Mouse (Mus musculus): Measurements from ENCODE around the gene Pam16.

Gene Pam16

DNA sequence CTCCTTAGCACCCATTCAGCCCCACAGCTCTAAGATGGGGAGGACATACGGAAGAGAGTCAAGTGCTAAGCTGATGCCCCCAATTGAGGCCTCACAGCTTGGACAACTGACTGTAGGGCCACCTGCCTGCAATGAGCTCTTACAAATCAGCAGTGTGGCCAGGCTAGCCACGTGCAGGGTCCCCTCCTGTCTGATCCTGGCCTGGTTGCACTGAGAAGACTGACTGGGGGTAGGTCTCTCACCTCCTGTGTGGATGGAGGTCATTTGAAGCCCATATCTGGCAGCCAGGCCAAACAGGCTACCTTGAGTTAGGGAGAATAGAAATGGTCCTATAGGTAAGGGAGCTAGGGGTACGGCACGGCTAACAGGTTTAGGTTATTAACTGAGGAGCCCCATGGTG lies 21.1 kb upstream of the Pam16 start:
- DNase-seq (ENCODE audit: low spot score) = no peak

DNA sequence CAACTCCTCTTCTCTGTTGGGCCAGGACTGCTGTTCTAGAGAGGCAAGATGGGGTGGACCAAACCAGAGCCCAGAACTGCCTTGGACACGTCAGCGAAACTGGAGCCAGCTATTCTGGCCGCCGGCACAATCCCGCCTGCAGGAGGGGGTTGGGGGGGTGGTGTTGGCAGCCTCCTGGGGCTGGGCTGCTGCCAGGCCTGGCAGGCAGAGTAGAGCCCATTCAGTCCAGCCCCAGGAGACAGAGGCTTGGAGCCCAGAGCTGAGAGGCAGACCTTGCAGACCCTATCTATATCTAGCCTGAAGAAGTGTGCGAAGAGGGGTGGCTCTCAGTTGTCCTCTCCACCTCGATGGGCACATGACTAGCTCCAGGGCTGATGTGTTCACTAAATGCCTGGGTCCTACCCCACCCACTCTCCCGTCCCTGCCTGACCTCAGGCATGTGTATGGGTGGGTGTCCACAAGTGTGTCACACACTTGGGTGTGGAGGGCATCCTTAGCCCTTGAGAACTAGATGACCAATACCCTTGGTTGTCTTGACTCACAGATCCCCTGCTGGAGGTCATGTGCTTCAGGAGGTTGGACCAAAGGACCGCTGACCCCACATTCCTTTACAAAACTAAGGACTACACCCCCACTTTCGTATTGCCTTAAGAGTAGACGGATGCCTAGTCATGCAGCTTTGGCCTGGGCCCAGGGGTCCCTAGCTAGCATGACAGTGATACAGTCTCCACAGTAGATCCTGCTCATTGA lies 19.1 kb upstream of the Pam16 start:
- DNase-seq (ENCODE audit: low spot score) = peak; percentile 88

DNA sequence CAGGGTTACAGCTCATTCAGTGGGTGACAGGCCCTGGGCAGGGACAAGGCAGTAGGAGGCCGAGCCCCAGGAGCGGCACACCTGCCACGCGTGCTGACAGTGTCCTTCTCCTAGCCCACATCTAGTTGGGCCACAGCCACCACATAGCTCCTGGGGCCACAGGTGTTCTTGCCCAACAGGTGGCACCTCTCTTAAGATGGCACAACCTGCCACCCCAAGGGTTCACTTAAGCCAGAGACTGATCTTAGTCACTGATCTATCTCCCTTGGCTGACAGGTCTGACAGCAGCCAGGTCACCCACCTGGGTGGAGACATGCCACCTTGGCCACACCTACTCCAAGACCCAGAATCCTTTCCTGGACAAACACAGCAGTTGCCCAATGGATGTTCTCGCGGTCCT lies 18.1 kb upstream of the Pam16 start:
- DNase-seq (ENCODE audit: low spot score) = peak; percentile 45

DNA sequence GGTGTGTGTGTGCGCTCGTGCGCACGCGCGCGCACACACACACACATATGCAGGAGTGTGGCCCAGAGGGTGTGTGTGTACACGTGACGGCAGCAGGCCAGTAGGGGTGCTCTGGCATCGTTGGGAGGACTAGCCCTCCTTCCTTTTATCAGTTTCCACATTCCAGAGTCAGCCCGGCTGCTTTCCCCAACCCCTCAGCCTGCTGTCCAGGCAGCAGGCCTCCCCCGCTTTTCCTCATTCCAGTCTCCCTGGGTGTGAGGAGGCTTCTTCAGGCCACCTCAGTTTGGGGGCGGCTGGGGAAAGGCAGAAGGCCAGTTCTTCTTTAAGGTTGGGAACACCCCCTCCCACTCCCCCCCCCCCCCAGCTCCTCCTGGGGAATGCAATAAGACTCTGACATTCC lies 17.4 kb upstream of the Pam16 start:
- peak; percentile 82 for DNase-seq (ENCODE audit: low spot score)

DNA sequence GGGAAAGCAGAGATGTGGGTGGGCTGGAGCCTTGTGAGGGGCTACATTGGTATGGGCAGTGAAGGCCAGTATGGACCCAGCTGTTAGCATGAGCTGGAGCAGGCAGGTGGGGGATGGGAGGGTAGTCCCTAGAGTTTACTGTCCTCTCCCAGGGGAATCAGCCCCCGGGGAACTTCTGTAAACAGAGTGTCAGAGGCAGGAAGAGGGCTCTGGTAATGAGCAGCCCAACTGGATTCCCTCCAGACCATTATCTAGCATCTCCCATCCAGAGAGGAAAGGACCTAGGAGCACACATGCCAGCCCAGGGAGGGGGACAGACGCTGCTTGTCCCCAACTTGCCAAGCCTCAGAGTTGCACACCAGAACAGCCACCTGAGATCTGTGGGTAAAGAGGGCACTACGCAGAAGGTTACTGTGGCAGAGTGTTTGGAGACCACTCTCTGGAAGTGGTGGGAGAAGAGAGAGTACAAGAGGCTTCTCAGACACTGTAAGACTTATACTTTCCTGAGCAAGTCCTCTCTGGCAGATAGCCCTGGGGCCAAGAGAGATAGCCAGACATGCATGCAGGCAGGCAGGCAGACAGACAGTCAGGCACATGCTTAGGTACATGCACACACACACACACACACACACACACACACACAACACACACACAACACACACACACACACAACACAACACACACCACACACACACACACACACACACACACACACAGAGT lies 16.5 kb upstream of the Pam16 start:
- DNase-seq (ENCODE audit: low spot score) = no peak

DNA sequence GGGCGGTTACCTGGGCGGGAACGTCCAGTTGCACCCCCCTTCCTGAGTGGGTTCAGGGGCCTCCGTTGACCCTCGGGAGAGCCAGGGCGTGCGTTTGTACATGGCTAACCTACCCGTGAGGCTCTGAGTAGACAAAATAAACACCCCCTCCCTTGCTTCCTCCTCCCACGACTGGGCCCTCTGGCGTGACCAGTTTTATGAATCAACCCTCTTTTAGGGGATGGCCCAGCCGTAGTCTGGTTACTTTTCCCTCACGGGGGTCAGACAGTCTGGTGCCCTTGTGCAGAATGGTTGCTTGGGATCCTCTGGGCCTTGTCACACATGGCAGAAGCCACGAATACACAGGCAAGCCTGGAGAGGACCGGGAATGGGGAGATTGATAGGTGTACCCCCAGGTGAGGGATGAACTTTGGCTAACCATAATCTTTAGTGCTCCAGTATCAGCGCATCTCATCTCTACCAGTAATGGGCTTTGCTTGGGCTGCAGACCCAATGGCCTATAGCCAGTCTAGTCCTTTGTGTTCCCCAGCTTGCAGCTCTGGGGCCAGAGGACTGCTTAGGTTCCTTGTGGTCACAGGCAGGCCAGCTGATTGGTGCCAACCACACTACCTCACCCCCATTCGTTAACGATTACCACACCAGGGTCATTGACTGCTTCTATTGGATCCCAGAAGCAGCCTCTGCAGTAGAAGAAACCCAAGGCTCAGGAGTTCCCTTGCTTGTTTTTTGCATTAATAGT lies 15.6 kb upstream of the Pam16 start:
- no peak for DNase-seq (ENCODE audit: low spot score)

DNA sequence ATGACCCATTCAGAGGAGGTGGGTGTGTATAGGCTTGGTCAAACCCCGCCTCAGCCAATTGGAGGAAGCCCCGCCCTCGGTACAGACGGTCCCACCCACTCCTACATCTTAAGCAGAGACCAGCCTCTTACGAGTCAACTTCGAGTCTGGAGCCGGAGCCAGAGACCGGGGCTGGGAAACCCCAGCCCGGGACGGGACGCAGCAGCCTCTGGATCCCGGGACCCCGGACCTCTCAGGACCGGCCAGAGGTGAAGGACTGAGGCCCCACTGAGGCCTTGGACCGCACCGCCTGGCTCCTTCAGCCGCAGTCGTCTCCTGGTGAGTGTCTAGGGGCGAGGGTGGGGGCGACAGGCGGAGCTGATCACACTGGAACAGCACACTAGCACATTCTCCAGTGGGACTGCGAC lies 15.0 kb upstream of the Pam16 start, which contains the start of the genes Vasn and Dnaja3:
Gene Vasn, plus strand, starts transcription at position 111 of the 407 bp plus-strand sequence.
Gene Dnaja3, plus strand, starts transcription at position 159 of the 407 bp plus-strand sequence.
- peak; percentile 95 for DNase-seq (ENCODE audit: low spot score)

DNA sequence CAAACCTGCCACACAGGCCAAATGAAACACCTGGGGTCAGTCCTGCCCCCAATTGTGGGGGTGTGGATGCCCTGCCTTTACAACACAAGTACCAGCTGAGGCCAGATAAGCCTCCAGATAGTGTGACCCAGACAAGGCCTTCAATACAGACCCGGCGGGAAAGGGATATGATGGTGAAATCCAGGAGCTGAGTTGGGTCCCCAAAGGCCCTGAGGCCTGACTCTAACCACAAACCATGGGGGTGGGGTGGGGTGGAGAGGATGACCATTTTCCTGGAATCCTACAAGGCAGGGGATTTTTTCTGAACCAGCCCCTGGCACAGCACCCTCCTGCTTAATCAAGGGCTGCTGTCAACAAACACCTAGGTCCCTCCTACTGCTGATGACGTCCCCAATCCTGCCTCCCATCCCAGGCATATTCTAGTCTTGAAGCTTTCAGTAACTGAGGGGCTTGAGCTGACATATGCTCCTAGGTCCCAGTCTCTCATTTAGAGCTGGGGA lies 14.2 kb upstream of the Pam16 start:
- DNase-seq (ENCODE audit: low spot score) = no peak

DNA sequence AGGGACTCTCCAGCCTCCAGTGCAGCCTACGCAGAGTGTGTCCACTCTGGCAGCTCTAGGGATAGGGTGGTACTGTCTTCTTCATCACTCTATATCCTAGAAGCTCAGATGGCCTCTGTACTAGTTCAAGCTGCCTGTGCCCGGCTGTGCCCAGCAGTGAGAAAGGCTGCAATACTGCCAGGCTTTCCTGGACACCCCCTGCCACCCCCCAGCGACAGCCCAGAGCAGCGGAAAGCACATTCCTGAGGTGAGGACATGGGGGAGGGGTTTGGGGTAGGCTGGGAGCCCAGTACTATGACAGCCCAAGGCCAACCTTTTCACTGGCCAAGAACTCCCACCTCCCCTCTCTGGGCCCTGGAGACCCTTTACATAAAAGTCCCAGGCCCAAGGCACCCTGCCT lies 11.0 kb upstream of the Pam16 start:
- no peak for DNase-seq (ENCODE audit: low spot score)

DNA sequence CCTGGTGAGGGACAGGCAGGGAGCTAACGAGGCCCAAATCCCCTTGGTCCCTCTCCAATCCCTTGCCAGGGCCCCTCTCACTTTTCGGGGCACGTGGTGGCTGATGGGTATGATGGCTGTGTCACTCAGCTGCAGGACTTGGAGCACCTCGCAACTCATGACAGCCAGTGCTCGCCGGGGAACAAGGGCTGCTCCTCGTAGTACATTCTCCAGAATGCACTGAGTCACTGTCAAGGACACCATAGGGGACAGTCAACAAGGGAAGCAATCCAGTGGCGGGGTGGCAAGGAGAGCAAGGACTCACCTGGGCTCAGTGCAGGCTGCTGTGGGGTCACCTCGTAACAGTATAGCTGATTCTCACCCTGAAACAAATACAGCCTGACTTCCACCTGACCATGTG lies 9.9 kb upstream of the Pam16 start:
- DNase-seq (ENCODE audit: low spot score) = no peak

DNA sequence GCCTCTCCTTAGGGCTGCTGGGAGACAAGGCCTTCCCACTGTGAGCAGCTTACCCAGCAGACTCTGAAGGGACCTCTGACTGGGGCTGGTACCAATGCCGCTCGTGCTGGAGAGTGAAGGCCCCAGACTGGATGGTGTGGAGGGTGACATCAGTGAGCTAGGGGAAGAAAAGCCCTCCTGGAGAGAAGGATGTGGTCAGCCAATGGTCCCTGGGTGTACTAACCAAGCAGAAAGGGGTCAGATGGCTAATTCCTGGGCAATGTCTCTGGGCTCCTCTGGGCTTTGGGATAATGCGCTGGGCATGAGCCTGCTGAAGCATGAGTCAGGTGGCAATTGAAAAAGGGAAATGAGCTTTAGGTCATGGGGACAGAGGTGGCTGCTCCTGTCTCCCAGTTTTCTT lies 8.9 kb upstream of the Pam16 start:
- no peak for DNase-seq (ENCODE audit: low spot score)

DNA sequence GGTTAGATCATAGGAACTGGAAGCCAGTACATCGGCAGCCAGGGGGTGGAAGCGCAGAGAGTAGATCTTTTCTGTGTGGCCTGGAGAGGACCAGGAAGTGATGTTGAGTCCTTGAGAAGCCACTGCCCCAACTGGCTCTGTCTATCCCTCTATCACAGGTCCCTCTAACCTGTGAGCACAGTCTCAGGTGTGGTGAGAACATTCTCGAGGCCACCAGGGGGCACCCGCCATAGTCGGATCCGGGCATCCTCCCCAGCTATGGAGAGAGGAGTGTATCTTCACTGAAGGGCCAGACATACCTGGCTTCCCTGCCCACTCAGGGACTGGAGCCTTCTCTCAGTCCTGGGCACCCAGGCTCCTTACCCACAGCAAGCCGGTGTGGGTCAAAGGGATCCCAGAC lies 7.3 kb upstream of the Pam16 start:
- DNase-seq (ENCODE audit: low spot score) = peak; percentile 81

DNA sequence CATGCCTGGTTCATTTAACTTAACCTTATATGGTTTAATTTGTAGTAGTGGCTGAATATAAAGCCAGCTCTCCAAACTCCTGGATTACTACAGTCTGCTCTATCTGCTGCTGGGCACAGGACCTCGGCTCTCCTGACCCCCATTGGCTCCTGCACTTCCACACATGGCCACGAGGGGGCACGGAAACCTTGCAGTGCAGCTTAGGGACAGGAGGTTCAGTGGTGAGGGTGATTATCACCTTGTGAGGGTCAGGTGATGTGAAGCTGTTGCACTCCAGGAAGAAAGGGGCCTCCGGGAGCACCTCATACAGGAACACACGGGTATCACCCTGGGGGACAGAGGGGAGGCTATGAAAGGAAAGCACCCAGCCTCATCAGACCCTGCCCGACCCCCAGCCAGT lies 5.2 kb upstream of the Pam16 start:
- DNase-seq (ENCODE audit: low spot score) = peak; percentile 93

DNA sequence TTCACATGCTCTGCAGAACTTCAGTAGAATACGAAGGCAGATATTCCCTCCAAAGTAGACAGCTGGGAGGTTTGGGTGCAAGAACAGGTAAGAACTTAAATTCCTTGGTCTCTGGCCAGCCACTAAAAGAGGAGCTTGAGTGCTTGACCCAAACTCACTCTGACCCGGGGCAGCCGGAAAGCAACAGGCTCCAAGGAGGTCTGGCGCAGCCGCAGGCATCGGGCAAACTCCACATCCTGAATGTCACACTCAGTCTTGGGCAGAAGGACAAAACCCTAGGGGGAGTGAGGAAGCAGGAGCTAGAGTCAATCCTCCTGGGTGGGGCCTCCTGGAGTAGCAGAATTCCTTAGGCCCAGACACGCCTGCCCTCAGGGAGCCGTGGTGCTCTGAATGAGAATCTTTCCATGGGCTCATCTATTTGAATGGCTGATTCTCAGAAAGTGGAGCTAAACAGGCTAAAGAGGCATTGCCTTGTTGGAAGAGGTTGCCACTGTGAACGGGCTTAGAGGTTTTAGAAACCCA lies 4.2 kb upstream of the Pam16 start:
- DNase-seq (ENCODE audit: low spot score) = no peak

DNA sequence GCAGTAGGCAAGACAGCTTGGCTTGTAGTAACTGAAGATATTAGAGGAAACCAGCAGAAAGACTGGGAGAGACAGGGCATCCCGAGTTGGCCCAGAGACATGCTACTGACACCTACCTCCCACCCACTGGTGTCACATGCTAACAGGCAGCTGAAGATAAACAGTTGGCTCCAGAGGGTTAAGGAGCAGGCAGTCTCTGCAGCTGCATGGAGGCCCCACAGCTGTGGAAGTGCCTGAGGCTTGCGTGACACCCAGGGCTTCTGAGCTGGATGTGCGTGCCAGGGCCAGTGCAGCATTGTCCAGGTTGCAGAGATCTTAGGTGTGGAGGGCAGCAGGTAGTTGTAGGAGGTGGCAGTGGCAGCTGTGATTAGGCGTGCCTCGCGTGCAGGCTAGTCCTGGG lies 2.3 kb upstream of the Pam16 start:
- DNase-seq (ENCODE audit: low spot score) = no peak

DNA sequence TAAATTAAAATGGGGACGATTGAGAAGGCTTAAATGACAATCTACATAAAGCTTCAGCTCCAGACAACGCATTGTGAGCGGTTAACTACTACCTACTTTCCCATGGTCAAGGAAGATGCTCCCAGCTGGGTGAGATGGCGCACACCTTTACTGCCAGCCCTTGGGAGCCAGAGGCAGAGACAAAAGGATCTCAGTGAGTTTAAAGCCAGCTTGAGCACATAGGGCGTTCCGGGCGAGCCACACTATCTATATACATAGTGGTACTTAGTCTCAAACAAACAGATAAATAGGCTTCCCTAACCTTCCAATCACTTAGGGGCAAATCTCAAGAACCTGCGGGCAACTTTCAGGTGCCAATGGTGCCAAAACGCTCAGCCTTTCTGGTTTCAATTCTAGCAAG lies 714 bp downstream of the Pam16 start:
- DNase-seq (ENCODE audit: low spot score) = no peak

DNA sequence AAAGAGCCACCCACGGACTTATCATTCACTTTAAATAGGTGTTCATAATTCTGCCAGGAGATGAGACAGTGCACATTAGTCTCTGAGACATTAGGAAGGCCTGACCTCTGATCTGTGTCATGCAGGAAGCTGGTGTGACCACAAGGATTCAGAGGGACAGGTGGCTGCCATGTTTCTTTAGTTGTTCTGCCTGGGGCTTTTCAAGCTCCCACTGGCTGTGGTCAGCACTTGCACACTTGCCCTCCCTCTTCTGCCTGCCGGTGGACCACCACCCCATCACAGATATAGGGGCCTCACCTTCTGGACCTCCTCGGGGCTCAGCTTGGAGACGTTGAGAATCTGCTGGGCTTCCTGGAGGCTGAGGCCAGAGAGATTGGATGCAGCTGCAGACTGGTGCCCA lies 8.0 kb downstream of the Pam16 start:
- no peak for DNase-seq (ENCODE audit: low spot score)

DNA sequence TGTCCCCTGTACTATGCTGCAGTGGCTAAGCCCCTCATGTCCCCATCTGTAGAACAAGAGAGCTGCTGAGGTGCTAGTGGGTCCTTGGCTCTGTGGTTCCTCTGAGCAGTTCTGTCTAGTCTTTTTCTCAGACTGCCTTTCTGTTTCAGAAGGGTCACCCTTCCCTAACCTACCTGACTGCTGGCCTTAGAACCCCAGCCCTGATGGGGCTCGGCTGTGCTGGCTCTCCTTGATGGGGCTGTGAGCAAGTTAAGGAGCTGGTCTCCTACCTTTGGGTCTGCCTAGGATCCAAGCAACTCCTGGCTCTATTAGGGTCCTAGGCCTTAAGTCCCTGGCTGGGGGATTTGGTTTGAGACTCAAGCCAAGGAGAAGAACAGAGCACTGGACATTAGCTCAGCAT lies 9.5 kb downstream of the Pam16 start:
- no peak for DNase-seq (ENCODE audit: low spot score)

DNA sequence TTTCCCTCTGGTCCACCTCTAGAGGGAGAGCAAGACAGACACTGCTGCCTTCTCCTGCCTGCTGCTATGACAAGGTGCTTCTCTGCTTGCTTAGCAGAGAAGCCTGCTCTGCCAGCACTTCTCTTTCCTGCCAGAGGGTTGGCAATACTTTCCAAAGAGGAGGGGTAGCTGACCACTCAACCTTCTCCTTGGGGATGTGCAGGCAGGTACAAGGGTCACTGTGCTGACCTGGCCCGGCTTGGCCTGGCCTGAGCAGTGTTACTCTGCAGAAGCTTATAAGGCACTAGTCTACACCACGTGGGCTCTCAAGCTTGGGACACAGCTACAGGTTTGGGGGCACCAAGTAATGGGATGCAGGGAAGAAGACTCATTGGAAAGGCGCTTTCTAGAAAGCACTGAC lies 10.1 kb downstream of the Pam16 start:
- no peak for DNase-seq (ENCODE audit: low spot score)

DNA sequence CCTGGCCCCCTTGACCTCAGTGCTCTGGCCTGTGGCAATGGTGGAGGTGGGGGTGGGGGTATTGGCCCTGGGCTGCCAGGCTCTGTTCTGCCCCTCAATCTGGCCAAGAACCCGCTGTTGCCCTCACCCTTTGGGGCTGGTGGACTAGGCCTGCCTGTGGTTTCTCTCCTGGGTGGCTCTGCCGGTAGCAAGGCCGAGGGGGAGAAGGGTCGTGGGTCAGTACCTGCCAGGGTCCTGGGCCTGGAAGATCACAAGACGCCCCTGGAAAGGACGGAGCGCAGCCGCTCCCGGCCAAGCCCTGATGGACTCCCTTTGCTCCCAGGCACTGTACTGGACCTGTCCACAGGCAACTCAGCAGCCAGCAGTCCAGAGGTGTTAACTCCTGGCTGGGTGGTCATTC lies 11.1 kb downstream of the Pam16 start:
- DNase-seq (ENCODE audit: low spot score) = no peak

DNA sequence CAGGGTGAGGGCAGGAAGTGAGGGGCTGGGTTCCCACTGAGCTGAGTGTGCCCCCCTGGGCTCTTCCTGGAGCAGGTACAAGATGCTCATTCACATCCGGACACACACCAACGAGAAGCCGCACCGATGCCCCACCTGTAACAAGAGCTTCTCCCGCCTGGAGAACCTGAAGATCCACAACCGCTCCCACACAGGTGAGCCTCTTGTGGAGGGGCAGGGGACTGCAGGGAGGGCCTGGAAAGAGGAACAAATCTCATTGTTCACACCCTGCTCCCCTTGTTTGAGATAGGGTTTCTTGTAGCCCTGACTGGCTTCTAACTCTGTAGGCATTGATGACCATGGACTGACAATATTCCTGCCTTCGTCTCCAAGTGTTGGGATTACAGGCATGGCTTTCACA lies 13.1 kb downstream of the Pam16 start:
- DNase-seq (ENCODE audit: low spot score) = no peak

DNA sequence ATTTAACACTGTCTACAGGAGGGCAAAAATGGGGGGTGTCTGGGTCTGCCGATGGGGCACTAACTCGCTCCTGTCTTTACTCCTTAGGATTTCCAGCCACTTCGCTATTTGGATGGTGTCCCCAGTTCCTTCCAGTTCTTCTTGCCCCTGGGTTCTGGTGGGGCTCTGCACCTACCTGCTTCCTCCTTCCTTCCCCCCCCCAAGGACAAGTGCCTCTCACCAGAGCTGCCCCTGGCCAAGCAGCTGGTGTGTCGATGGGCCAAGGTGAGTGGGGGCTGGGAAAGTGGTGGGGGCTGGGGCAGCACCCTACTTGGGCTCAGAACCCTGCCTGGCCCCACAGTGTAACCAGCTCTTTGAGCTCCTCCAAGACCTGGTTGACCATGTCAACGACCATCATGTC lies 13.6 kb downstream of the Pam16 start:
- DNase-seq (ENCODE audit: low spot score) = no peak

Measured in testis, postnatal 10 days (tissue).